In genomic region chr12:118926813-118927281, GRCm38 (mm10) we compare ENCODE assay signal across 8 mouse cellular contexts. TPM values are rescaled to one million over a fixed set of nuclear protein-coding genes. Genes with fewer than 3 reads are reported as not detected.
DNase-seq lines count a peak whose midpoint lies in the region; ATAC-seq and TF ChIP-seq lines count a peak whose summit lies in the region.

No protein-coding gene starts in this region.

- H3K9me3 ChIP-seq in forebrain, postnatal 0 days (ENCODE audit: low read length) = no peaks in the 10 kb centered on the region
- H3K9me3 ChIP-seq in intestine, postnatal 0 days (ENCODE audit: control insufficient read depth) = no peaks in the 10 kb centered on the region
- H3K9me3 ChIP-seq in stomach, embryonic 16.5 days (replicated peaks; ENCODE audit: control insufficient read depth, low read length) = no peaks in the 10 kb centered on the region

- peak; percentile 85 for TF ChIP-seq CTCF in forebrain, postnatal 0 days (IDR thresholded peaks at IDR 0.05; ENCODE audit: low read depth)
- peak; percentile 81 for TF ChIP-seq CTCF in intestine, postnatal 0 days (IDR thresholded peaks at IDR 0.05; ENCODE audit: low read depth)

- intact Hi-C loops in heart, postnatal 25 days (cut with DNase I) = loop anchor here (5.0 kb wide), 1 partner anchor 1055 kb away; no protein-coding TSS in a partner anchor

- peak; percentile 2 for DNase-seq in heart, adult 8-10 months (ENCODE audit: low spot score)
- no peak for DNase-seq in heart, postnatal 25 days (ENCODE audit: low spot score)
- peak; percentile 45 for DNase-seq in adipocyte (ENCODE audit: low spot score)
- peak; percentile 83 for DNase-seq in forebrain, postnatal 0 days

- ATAC-seq in forebrain, postnatal 0 days = peak; percentile 78
- no peak for ATAC-seq in intestine, postnatal 0 days
- peak; percentile 80 for ATAC-seq in megakaryocyte progenitor cell, adult 5-6 weeks (replicated peaks; ENCODE audit: poor library complexity)
- ATAC-seq in stomach, embryonic 16.5 days (ENCODE audit: insufficient read depth, low FRiP score) = 0 out of 2 replicates have a peak, but pooled peaks have one; percentile 33
- ATAC-seq in activated CD4-positive, CD25-positive, alpha-beta regulatory T cell, adult 4 months = no peak

- 14% methylated on average over 13 of the region's 13 CpGs for WGBS in forebrain, postnatal 0 days
- WGBS in intestine, postnatal 0 days = 21% methylated on average over 13 of the region's 13 CpGs
- 17% methylated on average over 13 of the region's 13 CpGs for WGBS in stomach, embryonic 16.5 days

- 0 out of 2 replicates have a peak, but pooled peaks cover 5% of the 10 kb centered on the region for H3K4me1 ChIP-seq in forebrain, postnatal 0 days (ENCODE audit: insufficient read depth)
- H3K4me1 ChIP-seq in intestine, postnatal 0 days (replicated peaks; ENCODE audit: control insufficient read depth, insufficient read depth, low read length) = no peaks in the 10 kb centered on the region
- peaks cover 5% of the 10 kb centered on the region for H3K4me1 ChIP-seq in stomach, embryonic 16.5 days (ENCODE audit: control insufficient read depth, insufficient read depth, low read length)

- no peak overlapping the region for H3K27ac ChIP-seq in forebrain, postnatal 0 days (ENCODE audit: low read depth, low read length)
- H3K27ac ChIP-seq in intestine, postnatal 0 days (ENCODE audit: low read depth, low read length) = no peak overlapping the region
- no peak overlapping the region for H3K27ac ChIP-seq in stomach, embryonic 16.5 days (ENCODE audit: low read length)

- peak overlapping the region; percentile 23 for H3K4me2 ChIP-seq in forebrain, postnatal 0 days (ENCODE audit: low read depth)
- no peak overlapping the region for H3K4me2 ChIP-seq in intestine, postnatal 0 days (replicated peaks; ENCODE audit: low read depth)
- peak overlapping the region; percentile 36; the same call in 1 of the 2 replicates for H3K4me2 ChIP-seq in stomach, embryonic 16.5 days (ENCODE audit: low read depth, low read length)

- H3K4me3 ChIP-seq in forebrain, postnatal 0 days (ENCODE audit: low read depth, low read length) = no peak overlapping the region
- no peak overlapping the region for H3K4me3 ChIP-seq in intestine, postnatal 0 days (ENCODE audit: low read depth, low read length)
- H3K4me3 ChIP-seq in stomach, embryonic 16.5 days (replicated peaks; ENCODE audit: low read length) = no peak overlapping the region

- H3K9ac ChIP-seq in forebrain, postnatal 0 days = no peak overlapping the region
- no peak overlapping the region for H3K9ac ChIP-seq in intestine, postnatal 0 days (ENCODE audit: low read depth, low read length)
- H3K9ac ChIP-seq in stomach, embryonic 16.5 days (ENCODE audit: low read length) = peak overlapping the region; percentile 46; the same call in 1 of the 2 replicates

- H3K27me3 ChIP-seq in forebrain, postnatal 0 days (ENCODE audit: insufficient read depth, low read length) = no peaks in the 10 kb centered on the region
- H3K27me3 ChIP-seq in intestine, postnatal 0 days (replicated peaks; ENCODE audit: control insufficient read depth, insufficient read depth, low read length) = no peaks in the 10 kb centered on the region
- no peaks in the 10 kb centered on the region for H3K27me3 ChIP-seq in stomach, embryonic 16.5 days (ENCODE audit: control insufficient read depth, insufficient read depth, low read length)

- no peaks in the 10 kb centered on the region for H3K36me3 ChIP-seq in forebrain, postnatal 0 days (ENCODE audit: insufficient read depth)
- no peaks in the 10 kb centered on the region for H3K36me3 ChIP-seq in intestine, postnatal 0 days (ENCODE audit: control insufficient read depth, insufficient read depth)
- H3K36me3 ChIP-seq in stomach, embryonic 16.5 days (ENCODE audit: control insufficient read depth, insufficient read depth, low read length) = no peaks in the 10 kb centered on the region

RNA-seq across cellular contexts. Expression of gene Abcb5, which starts 39.4 kb away (rescaled TPM):
- total RNA-seq in heart, adult 8-10 months (2022) = not detected
- not detected for total RNA-seq in heart, postnatal 25 days (2021)
- not detected in 2 replicates for total RNA-seq in forebrain, postnatal 0 days (2014; rRNA removed)
- 0.04 TPM in 1 of 2 replicates, not detected in the other for polyA plus RNA-seq in forebrain, postnatal 0 days (2015; fragmentation: Nextera tagmentation; extraction: Ambion mirVana)
- not detected in 2 replicates for polyA plus RNA-seq in intestine, postnatal 0 days (2015; fragmentation: Nextera tagmentation; extraction: Ambion mirVana)
- total RNA-seq in megakaryocyte progenitor cell, adult 5-6 weeks (2015) = not detected in 2 replicates
- not detected in 2 replicates for total RNA-seq in megakaryocyte progenitor cell, adult 5-6 weeks (2017)
- not detected in 2 replicates for polyA plus RNA-seq in stomach, embryonic 16.5 days (2015; fragmentation: Nextera tagmentation; extraction: Ambion mirVana)
- polyA plus RNA-seq in activated CD4-positive, CD25-positive, alpha-beta regulatory T cell, adult 4 months (2017; shearing (Covaris generic)) = not detected

Comparison
In these comparisons a context has a peak if more than half of its experiments do, and no peak if none do; other contexts are left out.
1. ATAC-seq: peak in forebrain, postnatal 0 days (single experiment), megakaryocyte progenitor cell, adult 5-6 weeks (single experiment) and stomach, embryonic 16.5 days (single experiment); none in intestine, postnatal 0 days (single experiment) and activated CD4-positive, CD25-positive, alpha-beta regulatory T cell, adult 4 months (single experiment).